In genomic region chr9:106788812-106789321, GRCm38 (mm10) we compare ENCODE assay signal across 8 mouse cellular contexts. TPM values are rescaled to one million over a fixed set of nuclear protein-coding genes. Genes with fewer than 3 reads are reported as not detected.
DNase-seq lines count a peak whose midpoint lies in the region; ATAC-seq and TF ChIP-seq lines count a peak whose summit lies in the region.

Gene Rad54l2 (minus strand): TSS chr9:106789194.

- H3K4me3 ChIP-seq in bone marrow, adult 2 months (replicated peaks; ENCODE audit: control insufficient read depth, low read depth, low read length), result peak within 1 kb of the TSS; percentile 89
- peak within 1 kb of the TSS; percentile 100 for H3K4me3 ChIP-seq in embryonic facial prominence, embryonic 15.5 days (replicated peaks)
- H3K4me3 ChIP-seq in limb, embryonic 13.5 days, result peak within 1 kb of the TSS; percentile 100
- H3K4me3 ChIP-seq in midbrain, embryonic 15.5 days, result peak within 1 kb of the TSS; percentile 69

- H3K9ac ChIP-seq in embryonic facial prominence, embryonic 15.5 days, result peak within 1 kb of the TSS; percentile 100
- H3K9ac ChIP-seq in limb, embryonic 13.5 days, result peak within 1 kb of the TSS; percentile 99
- H3K9ac ChIP-seq in midbrain, embryonic 15.5 days, result peak within 1 kb of the TSS; percentile 84

- peak within 1 kb of the TSS; percentile 71; the same call in 1 of the 2 replicates for H3K27ac ChIP-seq in bone marrow, adult 2 months (ENCODE audit: control insufficient read depth, insufficient read depth, low read depth, low read length, poor library complexity)
- peak within 1 kb of the TSS; percentile 91 for H3K27ac ChIP-seq in embryonic facial prominence, embryonic 15.5 days (replicated peaks)
- H3K27ac ChIP-seq in limb, embryonic 13.5 days, result peak within 1 kb of the TSS; percentile 88
- H3K27ac ChIP-seq in midbrain, embryonic 15.5 days, result peak within 1 kb of the TSS; percentile 84

- H3K27me3 ChIP-seq in embryonic facial prominence, embryonic 15.5 days, result no peaks in the 10 kb centered on the region
- no peaks in the 10 kb centered on the region for H3K27me3 ChIP-seq in limb, embryonic 13.5 days
- no peaks in the 10 kb centered on the region for H3K27me3 ChIP-seq in midbrain, embryonic 15.5 days (replicated peaks)

- peak; percentile 91 for DNase-seq in A20 (ENCODE audit: low read depth, low spot score)
- DNase-seq in heart, adult 8-10 months (ENCODE audit: low spot score), result peak; percentile 82
- peak; percentile 87 for DNase-seq in kidney, adult 9 months
- peak; percentile 62 to 84 for DNase-seq in spleen, adult 18-20 months

- H3K4me2 ChIP-seq in embryonic facial prominence, embryonic 15.5 days (replicated peaks), result peak within 1 kb of the TSS; percentile 81
- H3K4me2 ChIP-seq in limb, embryonic 13.5 days (replicated peaks), result peak within 1 kb of the TSS; percentile 88
- peak within 1 kb of the TSS; percentile 81 for H3K4me2 ChIP-seq in midbrain, embryonic 15.5 days

- peaks cover 2% of the 10 kb centered on the region; the same call in 1 of the 2 replicates for H3K4me1 ChIP-seq in bone marrow, adult 2 months (ENCODE audit: control insufficient read depth, insufficient read depth, low read length)
- peaks cover 12% of the 10 kb centered on the region for H3K4me1 ChIP-seq in embryonic facial prominence, embryonic 15.5 days
- H3K4me1 ChIP-seq in limb, embryonic 13.5 days, result peaks cover 13% of the 10 kb centered on the region
- peaks cover 30% of the 10 kb centered on the region for H3K4me1 ChIP-seq in midbrain, embryonic 15.5 days

- no peaks in the 10 kb centered on the region for H3K9me3 ChIP-seq in embryonic facial prominence, embryonic 15.5 days (replicated peaks)
- H3K9me3 ChIP-seq in limb, embryonic 13.5 days, result no peaks in the 10 kb centered on the region
- H3K9me3 ChIP-seq in midbrain, embryonic 15.5 days, result no peaks in the 10 kb centered on the region

- no peak for TF ChIP-seq CTCF in bone marrow, adult 2 months (IDR thresholded peaks at IDR 0.05; ENCODE audit: control insufficient read depth, insufficient read depth, low read length)

- 0% methylated on average over 49 of the region's 49 CpGs for WGBS in bone marrow, adult 2 months
- under 1% methylated on average over 47 of the region's 49 CpGs for WGBS in embryonic facial prominence, embryonic 15.5 days
- under 1% methylated on average over 49 of the region's 49 CpGs for WGBS in limb, embryonic 13.5 days
- WGBS in midbrain, embryonic 15.5 days, result under 1% methylated on average over 45 of the region's 49 CpGs

- peak; percentile 85 for ATAC-seq in embryonic facial prominence, embryonic 15.5 days (ENCODE audit: insufficient number of reproducible peaks, low FRiP score, low TSS enrichment, low read depth)
- peak; percentile 90 for ATAC-seq in limb, embryonic 13.5 days (ENCODE audit: low FRiP score, low read depth)
- peak; percentile 90 for ATAC-seq in midbrain, embryonic 15.5 days (replicated peaks)

- TF ChIP-seq POLR2A in bone marrow, adult 2 months (IDR thresholded peaks at IDR 0.05; ENCODE audit: borderline replicate concordance, control insufficient read depth, low read depth, low read length), result peak; percentile 68; the same call in 1 of the 2 replicates

- H3K36me3 ChIP-seq in embryonic facial prominence, embryonic 15.5 days, result no peaks in the 10 kb centered on the region
- H3K36me3 ChIP-seq in limb, embryonic 13.5 days, result no peaks in the 10 kb centered on the region
- no peaks in the 10 kb centered on the region for H3K36me3 ChIP-seq in midbrain, embryonic 15.5 days (replicated peaks)

RNA-seq across cellular contexts. Expression of gene Rad54l2, which starts in this region (rescaled TPM):
- 4.4 and 11.9 TPM in 2 replicates for polyA plus RNA-seq in bone marrow, adult 2 months (2011; ENCODE audit: insufficient read depth, insufficient read length, low replicate concordance, missing spikeins)
- polyA plus RNA-seq in embryonic facial prominence, embryonic 15.5 days (2015; fragmentation: Nextera tagmentation; extraction: Ambion mirVana), result 6.5 and 6.9 TPM in 2 replicates
- total RNA-seq in heart, adult 8-10 months (2022), result 10 to 100 TPM; 10.3 to 11.1 (median 10.7) TPM
- polyA plus RNA-seq in limb, embryonic 13.5 days (2015; fragmentation: Nextera tagmentation; extraction: Ambion mirVana), result 8.5 and 8.8 TPM in 2 replicates
- polyA plus RNA-seq in midbrain, embryonic 15.5 days (2015; fragmentation: Nextera tagmentation; extraction: Ambion mirVana), result 8.1 and 9.0 TPM in 2 replicates

Comparison
In these comparisons a context has a peak if more than half of its experiments do, and no peak if none do; other contexts are left out.
1. Peak in every context shown above with its lines: DNase-seq, ATAC-seq, H3K4me3 ChIP-seq and H3K27ac ChIP-seq.